Mouse (Mus musculus) cerebellum, postnatal 25 days (tissue): ENCODE data around the gene Uba2.
"Not testable (repeated sequence)": the region's sequence is repeated elsewhere in the genome, so short reads cannot be mapped to it uniquely, and the experiment has no call there.

Source experiments
- DNase-seq, 2 experiments: peaks; one replicate each; pipeline ENCODE4 v3.0.0; 2021; ENCODE audit warnings: mixed read lengths in 2 of 2

The Uba2 gene

DNA sequence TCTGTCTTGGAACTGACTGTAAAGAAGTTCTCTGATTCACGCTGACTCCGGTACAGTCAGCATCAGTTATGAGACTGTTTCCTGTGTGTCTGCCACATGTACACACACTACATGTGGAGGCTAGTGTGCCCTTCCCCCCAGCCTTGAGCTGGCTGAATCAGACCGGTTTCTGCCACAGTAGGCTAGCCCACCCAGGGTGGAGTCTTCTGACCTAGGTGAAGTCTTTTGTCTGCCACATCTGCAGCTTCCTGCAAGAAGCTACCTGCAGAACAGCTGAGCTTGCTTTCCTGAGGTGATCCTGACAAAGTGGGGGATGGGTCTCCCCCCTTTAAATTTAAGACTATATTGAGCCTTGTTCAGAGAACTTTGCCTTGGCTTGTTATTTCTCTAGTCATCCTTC is at the start of gene Uba2:
TSS of gene Uba2 (minus strand) at position 146 of the 400 bp plus-strand sequence.
- no peak for DNase-seq

DNA sequence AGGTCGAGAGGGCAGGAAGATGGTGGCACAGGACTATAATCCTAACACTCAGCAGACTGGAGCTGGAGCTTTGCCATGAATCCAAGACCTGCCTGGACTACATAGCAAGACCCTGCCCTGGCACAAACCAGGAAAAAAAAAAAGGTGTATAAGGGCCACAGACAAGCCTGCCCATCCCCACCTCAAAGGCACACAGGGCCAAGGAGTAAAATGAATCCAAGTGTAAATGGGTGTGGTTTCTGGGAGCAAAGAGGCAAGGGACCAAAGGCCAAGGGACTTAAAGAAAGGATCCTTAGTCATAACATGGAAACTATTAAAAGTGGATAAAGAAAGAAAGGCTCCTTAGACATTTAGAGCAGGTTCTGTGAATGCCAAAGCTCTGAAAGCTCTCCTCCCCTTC is 49.1 kb upstream of the Uba2 start:
- no peak for DNase-seq

DNA sequence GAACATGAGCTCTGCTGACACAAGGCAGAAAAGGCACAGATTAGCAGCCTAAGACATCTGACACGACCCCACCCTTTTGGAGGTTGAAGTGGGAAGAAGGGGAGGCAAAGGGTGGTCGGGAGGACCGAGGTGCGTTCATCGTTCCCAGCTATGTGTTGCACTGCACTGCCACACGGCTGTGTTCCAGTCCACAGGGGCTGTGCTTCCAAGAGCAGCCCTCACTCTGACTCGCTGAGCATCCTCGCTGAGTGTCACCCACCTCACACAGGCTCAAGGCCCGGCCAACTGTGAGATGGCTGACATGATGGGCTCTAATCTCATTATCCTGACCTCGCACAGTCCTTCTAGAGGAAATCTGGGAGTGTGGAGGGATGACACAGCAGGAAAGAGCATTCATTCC is 47.1 kb upstream of the Uba2 start:
- no peak for DNase-seq

DNA sequence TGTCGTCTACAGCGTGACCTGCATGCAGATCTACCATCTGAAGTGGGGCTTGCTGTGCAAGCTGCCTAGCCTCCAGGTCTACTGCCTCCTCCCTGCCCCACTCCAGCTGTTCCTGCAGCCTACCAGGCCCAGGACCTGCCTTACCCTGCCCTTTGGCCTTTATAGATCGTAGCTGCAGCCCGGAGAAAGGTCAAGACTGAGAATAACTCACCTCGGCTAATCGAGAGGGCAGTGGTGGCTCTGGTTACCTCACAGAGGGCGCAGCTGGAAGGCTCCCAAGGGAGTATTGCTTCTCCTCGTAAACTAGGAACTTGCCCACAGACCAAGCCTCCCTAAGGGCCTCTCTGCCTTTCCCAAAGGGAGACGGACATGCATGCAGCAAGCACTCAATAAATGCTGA is 46.1 kb upstream of the Uba2 start:
- DNase-seq: no peak

DNA sequence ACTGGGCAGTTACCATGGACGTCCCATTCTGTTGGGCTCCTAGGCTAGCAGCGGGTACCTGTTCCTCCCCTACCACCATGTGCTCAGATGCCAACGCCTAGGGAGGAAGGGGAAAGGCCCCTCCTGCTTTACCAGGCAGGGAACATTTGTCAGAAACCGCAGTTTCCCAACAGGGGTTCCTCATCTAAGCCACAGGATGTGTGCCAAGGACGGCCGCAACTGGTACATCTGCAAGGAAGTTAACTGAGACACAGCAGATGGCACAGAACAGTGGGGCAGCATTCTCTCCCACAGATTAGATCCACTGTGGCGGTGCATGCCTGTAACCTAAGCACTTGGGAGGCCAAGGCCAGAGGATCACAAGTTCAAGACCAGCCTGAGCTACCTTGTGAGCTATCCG is 45.2 kb upstream of the Uba2 start:
- no peak for DNase-seq

DNA sequence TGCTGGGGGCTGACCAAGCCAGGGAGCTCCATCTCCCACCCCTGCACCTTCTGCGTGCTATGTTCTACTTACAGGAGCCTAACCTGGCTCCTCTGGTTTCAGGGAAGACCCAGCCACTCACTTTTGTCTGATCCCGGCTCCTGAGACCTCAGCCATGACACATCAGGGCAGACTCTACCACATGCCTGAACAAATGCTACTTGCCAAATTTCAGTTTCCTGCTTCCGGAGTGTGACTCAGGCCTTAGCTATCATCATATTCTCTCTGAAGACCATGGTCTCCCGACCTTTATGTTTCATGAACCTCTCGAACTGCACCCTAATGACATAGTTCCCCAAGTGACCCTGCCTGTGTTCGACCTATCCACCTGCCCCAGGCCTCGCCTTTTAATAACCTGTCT is 43.9 kb upstream of the Uba2 start:
- no peak for DNase-seq

DNA sequence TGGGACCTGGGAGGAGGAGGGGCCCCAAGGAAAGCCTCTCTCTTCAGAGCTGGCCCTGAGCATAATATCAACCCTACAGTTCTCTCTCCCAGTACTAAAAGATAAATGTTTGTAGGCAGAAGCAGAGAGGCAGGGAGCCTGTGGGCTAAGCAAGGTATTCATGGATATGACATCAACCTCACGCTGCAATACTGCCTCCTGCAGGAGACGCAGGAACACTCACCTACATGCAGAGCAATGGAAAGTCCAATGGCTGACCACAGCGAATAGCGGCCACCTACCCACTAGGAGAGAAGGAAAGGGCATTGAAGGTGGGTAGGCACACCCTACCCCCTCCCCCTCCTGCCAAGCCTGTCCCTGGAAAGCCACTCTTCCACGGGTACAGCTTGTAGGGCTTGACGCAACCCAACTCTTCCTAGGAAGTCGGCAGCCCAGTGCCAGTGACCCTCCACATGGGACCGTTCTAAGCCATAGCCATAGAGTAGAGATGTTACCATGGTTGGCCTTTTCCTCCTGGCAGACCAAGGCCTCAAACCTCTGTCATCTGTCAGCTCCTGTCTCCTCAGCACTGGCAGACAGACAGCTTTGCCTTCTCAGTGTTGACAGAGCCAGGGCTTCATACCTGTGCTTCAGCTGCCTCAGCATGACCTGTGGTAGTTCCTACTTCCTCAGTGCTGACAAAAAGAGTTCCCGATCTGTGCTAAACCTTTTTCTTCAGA is 38.8 kb upstream of the Uba2 start:
- no peak for DNase-seq

DNA sequence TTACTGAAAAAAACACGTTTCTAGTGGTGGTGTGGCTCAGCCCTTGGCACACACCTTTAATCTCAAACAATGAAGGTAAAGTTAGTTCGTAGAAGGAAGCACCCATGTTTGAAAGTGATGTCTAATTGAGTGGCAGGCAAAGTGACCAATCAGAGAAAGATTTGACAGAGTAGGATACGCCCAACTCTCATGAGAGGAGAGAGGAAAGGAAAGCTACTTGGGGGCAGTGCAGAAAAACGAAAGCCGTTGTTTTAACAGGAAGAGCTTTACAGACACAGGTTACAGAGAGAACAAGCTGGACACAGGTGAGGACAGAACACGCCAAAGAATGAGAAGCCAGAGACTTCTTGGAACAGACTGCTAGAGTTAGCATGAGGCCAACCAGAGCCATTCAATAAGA is 36.9 kb upstream of the Uba2 start:
- no peak for DNase-seq

DNA sequence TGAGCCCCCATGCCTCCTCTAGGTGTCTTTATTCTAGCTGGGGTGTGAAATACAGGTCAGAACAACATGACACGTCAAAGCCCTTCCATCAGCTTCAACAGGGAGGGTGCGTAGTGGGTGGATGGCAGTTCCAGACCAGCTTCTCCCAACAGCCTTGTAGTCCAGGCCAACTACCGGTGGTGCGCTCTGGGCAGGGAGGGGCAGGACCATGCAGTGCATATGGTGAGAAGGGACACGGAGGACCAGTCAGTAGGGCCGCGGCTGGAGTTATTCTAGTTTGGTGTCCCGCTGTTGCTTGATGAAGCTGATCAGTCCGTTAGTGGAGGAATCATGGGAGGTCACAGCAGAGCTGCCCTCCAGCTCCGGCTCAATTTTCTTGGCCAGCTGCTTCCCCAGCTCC is 32.7 kb upstream of the Uba2 start:
- DNase-seq: not testable (repeated sequence)

DNA sequence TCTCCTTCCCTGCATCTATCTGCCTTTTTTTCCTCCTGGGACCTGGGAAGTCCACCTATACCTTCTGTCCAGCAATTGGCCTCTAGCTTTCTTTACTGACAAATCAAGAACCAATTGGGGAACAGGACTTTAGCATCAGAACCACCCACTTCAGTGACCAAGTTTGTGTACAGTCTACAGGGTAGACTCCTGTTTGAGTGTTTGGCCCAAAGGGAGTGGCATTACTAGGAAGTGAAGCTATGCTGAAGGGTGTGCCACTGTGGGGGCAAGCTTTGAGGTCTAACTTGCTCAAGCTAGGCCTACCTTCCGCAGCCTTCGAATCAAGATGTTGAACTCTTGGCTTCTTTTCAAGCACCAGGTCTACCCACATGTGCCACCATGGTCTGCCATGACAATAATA is 31.4 kb upstream of the Uba2 start:
- DNase-seq: no peak

DNA sequence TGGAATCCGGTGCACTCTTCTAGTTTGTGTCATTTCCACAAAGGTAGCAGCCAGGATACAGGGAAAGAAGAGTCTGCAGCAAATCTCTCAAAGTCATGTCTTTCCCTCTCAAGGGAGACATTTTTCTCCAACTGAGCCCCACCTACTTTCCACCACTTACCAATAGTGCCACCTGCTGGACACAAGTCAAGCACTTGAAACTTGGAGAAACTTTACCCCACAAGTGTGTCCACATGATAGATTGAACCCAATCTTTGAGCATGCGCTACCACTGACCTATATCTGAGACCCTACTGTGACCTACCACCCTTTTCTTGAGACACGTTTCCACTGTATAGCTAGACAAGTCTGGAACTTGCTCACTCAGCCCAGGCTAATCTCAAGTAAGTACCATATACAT is 28.9 kb upstream of the Uba2 start:
- DNase-seq: peak in 1 of 2 experiments; percentile 39

DNA sequence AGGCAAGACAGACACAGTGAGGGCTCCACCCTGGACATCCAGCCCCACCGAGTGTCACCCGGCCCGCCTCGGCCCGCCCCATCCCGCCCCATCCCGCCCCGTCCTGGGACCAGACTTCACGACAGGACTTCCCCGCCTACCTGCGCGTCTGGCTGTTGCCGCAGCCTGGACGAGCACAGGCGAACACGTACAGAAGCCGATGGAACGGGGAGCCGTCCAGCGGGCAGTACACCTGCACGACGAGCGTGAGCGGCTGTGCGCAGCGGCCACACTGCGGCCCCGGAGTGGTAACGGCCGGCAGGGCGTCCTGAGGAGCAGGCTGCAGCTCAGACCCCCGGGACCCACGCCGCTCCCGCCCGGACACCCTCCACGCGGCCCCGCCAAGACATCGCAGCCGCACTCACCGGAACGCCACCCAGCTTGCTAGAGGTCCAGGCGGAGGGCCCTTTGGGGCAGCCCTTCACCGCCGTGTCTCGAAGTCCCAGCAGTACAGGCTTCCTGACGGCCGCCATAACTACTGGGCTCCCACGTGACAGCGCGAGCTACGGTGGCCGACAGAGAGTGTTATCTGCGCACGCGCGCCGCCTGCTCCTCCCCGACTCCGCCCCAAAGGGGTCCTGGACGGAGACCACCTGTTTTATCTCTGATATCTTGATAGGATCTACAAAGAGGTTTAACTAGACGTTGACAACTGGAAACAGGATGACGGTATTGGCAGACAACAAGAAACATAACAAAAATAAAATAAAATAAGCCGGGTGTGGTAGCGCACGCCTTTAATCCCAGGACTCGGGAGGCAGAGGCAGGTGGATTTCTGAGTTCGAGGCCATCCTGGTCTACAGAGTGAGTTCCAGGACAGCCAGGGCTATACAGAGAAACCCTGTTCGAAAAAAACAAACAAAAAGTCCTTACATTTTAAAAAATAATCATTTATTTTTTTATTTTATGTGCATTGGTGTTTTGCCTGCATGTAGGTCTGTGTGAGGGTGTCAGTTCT is 27.0 kb upstream of the Uba2 start, which contains the start of gene Pdcd2l:
TSS of gene Pdcd2l (minus strand) at position 530 of the 997 bp plus-strand sequence.
- peak; percentile 95 to 97 for DNase-seq

DNA sequence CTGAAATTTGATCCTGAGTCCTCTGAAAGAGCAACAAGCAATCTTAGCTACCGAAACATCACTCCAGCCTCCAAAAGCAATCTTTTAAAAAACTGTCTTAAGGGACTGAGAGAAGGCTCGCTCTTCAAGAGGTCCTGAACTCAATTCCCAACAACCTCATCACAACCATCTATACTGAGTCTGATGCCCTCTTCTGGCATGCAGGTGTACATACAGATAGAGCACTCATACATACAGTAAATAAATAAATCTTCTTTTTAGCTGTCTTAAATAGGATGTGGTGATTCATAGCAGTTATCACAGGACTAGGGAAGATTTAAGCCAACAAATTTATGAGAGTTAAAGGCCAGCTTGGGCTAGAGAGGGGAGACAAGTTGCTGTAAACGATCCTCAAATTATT is 26.2 kb upstream of the Uba2 start:
- DNase-seq: no peak

DNA sequence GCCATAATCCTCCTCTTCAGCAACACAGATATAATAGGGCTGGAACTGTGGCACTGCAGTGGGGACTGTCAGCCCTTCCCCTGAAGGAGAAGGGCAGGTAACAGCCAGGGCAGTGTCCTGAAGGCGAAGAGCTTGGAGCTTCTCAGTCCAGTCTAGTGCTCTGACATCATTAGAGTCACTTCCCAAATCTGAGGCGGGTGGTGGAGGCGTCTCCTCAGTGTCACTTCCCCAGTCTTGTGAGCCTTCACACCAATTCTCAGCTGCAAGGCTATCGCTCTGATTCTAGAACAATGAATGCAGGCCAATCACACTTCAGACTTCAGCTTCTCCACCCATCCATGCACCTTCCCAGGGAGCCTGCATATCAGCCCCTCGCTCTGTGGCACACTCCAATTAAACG is 23.4 kb upstream of the Uba2 start:
- no peak for DNase-seq

DNA sequence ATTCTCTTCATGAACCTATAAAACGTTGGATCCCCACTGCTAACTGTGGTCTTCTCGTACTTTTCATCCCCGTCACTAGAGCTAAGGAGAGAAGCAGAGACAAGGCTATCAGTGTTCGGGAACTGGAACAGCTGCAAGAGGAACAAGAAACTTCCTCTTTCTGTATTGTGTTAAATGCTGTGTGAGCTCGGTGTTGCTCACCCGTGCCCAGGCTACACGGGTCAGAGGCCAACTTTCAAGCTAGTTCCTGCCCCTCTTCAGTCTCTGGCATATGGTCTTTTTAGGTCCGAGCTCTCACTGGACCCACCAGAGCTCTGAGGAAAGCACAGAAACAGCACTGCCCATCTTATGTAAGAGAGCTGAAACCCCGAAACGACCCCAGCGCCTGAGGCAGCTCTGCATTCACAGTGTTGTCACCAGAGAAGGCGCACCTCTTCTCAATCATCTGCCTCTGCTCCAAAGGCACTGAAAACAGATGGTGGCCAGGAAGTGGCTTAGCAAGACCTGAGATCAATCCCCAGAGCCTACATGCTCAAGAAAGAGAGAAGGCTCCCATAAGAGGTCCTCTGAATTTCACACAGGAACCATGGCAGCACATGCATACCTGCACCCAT is 20.1 kb upstream of the Uba2 start:
- no peak for DNase-seq

DNA sequence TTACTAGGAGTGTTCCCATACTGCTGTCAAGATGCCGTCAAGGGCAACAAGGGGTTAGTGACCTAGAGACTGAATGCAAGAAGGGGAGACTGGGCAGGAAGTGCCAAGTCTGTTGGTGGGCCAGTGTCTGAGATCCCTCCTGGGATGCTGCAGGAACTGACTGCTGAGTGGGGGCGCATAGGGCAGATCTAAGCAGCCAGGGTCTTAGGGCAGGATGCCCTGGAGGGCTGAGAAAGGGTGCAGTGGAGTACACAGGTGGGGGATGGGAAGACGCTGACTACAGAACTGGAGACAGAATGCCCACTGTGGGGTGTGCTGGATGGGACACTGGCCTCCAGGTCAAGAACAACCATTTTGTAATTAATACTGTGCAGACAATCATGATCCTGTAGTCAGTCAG is 14.4 kb upstream of the Uba2 start:
- no peak for DNase-seq

DNA sequence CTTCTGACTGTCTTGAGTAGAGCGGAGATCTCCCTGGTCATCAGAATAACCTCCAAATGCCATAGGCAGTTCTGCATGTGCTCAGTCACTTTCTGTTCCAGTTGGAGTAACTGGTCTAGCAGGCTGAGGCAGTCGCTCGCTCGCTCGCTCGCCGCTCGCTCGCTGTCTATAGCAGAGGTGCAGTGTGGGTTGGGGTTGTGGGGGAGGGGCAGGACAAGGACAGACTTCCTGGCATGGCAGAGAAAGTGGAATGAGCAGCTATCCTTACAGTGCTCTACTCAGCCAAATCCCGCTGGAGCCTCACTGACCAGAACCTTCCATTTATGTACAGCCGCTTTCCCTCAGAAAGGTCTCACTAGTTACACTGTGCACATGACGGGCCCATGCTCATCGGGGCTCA is 14.0 kb upstream of the Uba2 start:
- DNase-seq: no peak

DNA sequence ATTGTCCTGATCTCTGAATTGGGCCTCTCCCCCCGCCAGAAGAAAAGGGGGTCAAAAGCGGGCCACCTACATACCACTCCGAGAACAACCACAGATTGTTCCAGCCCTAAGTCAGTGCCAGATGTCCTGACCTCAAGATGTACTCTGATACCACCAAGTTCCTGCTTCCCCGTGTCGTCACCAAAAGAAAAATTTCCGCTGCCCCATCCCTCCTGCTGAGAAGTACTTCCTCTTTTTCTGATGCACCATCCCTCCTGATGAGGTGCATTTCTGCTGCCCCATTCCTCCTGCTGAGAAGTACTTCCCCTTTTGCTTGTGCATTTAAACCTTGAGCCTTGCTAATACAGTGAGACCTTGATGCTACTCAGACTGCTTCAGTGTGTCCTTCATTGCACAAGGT is 6.8 kb upstream of the Uba2 start:
- DNase-seq: not testable (repeated sequence)

DNA sequence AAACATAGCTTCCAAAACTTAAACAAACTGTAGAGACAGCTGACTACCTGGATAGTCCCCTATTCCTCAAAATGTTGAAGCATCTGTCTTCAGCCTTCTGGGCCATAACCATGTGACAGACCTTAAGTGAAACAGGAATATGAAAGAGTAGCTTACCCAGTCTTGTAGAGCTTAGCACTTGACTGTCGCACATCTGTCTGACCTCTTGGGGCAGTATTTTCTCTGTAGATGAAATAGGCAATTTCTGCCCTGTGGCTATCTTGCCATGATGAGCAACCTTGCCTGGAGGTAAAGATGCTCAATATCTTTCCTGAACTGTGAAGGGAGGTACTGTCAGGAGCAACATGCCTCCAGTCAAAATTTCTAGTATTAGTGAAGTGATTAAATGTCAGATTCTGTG is 2.9 kb upstream of the Uba2 start:
- no peak for DNase-seq

DNA sequence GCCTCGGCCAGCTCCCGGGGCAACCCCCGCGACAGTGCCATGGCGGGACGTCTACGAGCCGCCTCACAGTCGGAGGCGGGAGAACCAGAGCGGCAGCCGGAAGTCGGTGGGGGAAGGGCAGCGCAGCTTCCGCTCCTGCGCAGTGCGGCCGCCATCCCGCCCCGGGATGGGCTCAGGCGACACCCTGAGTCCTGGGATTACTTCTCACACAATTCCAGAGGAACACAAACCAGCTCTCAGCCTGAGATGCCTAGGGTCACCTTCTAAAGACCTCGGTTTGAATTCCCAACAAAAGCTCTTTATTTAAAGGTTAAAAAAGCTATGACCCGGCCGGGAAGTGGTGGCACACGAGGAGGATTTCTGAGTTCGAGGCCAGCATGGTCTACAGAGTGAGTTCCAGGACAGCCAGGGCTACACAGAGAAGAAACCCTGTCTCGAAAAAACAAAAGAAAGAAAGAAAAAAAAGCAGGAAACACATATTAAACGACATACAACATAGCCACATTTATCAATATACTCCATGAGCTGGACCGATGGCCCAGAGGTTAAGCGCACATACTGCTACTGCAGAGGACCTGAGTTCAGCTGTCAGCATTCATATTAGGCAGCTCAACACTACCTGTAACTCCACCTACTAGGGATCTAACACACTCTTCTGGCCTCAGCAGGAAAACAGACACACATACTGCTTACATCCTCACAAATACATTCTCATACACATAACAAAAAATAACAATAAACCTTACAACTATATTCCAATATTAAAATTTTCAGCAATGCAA is 738 bp downstream of the Uba2 start:
- DNase-seq: peak; percentile 96 to 97

DNA sequence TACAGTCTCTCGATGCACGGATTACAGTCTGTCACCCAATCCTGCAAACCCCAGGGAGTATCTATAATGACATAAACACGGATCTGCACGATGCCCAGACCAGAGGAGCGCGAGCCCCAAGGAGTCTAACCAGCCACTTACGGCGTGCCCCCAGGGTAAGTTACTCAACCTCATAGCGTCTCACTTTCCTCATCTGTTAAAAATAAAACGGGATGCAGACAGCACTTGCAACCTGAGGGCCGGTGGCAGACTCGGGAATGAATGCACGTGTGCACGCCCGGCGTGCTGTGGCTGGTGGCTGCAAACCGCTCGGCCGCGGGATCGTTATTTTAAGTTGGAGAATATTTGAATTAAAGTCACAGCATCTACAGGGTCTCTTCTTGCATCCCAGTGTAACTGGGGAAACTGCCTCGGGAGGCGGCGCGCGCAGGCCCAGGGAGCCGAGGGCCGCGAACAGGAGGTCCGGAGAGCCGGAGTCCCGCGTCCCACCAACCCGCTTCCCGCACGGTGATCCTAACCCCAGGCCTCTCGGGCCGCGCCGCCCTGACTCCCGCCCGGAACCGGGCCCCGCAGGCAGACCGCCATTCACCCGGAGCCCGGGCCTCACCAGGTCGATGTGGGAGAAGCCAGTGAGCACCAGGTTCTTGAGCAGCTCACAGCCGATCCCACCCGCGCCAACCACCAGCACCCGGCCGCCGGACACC is 1.5 kb downstream of the Uba2 start:
- no peak for DNase-seq

DNA sequence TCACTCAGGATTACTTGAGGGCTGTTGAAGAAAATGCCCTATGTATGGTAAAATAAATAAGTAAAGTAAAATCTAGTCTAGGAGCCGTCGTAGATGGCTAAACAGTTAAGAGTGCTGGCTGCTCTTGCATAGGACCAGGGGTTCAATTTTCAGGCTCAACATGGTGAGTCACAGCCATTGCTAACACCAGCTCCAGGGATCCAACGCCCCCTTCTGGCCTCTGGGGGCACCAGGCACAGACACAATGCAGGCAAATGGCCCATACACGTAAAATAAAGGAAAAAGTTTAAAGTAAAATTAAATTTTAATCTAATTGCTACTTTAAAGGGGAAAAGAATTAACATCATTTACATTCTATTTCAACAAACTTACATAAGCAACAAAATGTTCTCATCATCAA is 2.5 kb downstream of the Uba2 start:
- DNase-seq: peak in 1 of 2 experiments; percentile 41
